Mouse (Mus musculus): ENCODE data around the gene Dse.
A peak's percentile ranks its signal among the peaks of the same experiment; 100 is the strongest.

Dse gene

GRCm38 (mm10) chr10:34207503-34207850 lies at the start of gene Dse:
Gene Dse, minus strand, starts transcription at chr10:34207715.
- DNase-seq (ENCODE audit: low read depth, low spot score) = peak; percentile 90

DNA sequence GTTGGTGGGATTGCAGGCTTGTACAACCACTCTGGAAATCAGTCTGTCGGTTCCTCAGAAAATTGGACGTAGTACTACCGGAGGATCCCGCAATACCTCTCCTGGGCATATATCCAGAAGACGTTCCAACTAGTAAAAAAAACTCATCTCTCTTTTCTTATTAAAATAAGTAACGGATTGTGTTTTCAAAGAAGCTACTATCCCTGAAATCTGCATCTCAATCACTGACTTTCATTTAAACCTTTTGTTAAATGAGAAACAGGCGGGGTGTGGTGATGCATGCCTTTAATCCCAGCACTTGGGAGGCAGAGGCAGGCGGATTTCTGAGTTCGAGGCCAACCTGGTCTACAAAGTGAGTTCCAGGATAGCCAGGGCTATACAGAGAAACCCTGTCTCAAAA lies 45.3 kb upstream of the Dse start:
- DNase-seq (ENCODE audit: low read depth, low spot score) = peak; percentile 84

- DNase-seq (ENCODE audit: low read depth, low spot score) = no peak
Measured at GRCm38 (mm10) chr10:34249594-34249993, 42.1 kb upstream of the Dse start.

DNA sequence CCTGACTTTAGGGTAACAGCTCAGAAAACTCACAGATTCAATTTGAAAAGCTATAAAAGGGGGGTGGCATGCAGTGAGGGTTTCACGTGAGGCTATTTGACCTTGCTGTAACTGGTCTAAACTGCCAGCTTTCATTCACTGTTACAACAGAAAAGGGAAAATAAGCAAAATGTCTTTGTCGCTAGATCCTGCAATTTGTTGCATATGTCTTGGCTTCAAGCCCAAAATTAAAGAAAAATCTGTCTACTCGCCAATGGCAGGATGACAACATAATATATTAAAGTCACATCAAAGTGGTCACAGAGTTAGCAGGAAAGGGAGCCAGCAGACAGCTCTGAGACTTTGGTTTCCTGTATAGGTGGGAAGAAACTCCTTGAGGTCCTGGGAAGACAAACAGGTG lies 40.2 kb upstream of the Dse start:
- peak; percentile 46 for DNase-seq (ENCODE audit: low read depth, low spot score)

- DNase-seq (ENCODE audit: low read depth, low spot score) = no peak
Measured at GRCm38 (mm10) chr10:34246106-34246505, 38.6 kb upstream of the Dse start.

- DNase-seq (ENCODE audit: low read depth, low spot score) = no peak
Measured at GRCm38 (mm10) chr10:34244745-34245144, 37.2 kb upstream of the Dse start.

GRCm38 (mm10) chr10:34238536-34238935 lies 31.0 kb upstream of the Dse start:
- DNase-seq (ENCODE audit: low read depth, low spot score) = peak; percentile 25

DNA sequence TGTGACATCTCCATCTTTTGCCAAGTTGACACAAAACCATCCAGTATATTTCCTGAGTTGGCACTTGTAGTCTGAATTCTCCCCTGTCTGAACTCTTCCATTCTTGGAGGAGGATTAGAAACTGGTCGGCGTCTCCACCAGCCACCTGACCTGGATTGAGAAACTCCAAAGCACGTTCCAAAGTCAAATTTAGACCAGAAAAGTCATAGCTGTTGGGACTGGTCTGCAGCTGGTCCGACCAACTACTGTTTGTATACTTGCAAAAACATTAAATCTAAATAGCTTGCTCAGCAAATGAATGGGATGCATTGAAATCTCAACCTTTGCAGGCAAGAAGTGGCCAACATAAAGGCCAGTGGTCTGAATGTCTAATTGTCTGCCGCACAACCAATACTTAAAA lies 29.1 kb upstream of the Dse start:
- peak; percentile 57 for DNase-seq (ENCODE audit: low read depth, low spot score)

- DNase-seq (ENCODE audit: low read depth, low spot score) = no peak
Measured at GRCm38 (mm10) chr10:34235384-34235783, 27.9 kb upstream of the Dse start.

- peak; percentile 98 for DNase-seq (ENCODE audit: low read depth, low spot score)
Measured at GRCm38 (mm10) chr10:34233931-34234745, 26.6 kb upstream of the Dse start.

- DNase-seq (ENCODE audit: low read depth, low spot score) = peak; percentile 52
Measured at GRCm38 (mm10) chr10:34233418-34233817, 25.9 kb upstream of the Dse start.

DNA sequence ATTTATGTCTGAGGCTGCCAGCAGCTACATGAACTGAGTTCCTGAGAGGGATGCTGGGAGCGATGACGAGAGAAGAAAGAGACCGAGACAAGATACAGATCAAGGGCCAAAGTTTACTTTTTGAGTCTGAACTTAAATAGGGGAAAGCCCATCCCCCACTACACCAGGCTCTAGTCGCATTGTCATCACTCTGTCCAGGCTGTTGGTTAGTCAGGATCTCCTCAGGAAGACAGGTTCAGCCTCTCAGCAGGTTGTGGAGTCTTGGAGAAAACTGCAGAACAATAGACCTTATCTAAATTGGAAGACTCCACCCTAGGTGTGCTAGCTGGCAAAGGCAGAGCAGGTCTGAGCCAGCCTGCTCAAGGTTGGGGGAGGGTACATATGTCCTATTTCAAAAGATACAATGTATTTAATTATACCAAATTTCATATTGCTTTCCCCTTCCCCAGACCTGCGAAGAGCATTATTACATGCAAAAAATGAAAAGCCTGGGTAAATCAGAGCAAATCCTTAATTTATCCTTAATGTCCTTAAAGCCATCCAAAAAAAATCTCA lies 22.7 kb upstream of the Dse start:
- DNase-seq (ENCODE audit: low read depth, low spot score) = peak; percentile 82

DNA sequence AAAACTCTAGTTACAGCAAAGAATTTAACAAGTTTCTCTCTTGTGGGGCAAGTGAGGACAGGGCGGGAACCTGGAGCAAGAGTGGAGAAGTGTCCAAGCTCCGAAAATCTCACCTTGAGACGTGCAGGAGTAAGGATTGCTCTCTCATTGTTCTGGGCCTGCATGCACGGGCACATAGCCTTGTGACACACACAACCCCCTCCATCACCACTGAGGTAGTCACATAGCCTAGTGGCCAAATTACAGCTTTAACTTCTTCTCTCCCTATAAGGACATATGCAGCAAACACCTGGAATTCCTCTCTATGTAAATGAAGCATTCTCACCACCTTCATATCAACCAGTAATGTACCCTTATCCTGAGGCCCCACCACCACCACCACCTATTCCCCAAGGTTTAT lies 22.0 kb upstream of the Dse start:
- DNase-seq (ENCODE audit: low read depth, low spot score) = peak; percentile 36

DNA sequence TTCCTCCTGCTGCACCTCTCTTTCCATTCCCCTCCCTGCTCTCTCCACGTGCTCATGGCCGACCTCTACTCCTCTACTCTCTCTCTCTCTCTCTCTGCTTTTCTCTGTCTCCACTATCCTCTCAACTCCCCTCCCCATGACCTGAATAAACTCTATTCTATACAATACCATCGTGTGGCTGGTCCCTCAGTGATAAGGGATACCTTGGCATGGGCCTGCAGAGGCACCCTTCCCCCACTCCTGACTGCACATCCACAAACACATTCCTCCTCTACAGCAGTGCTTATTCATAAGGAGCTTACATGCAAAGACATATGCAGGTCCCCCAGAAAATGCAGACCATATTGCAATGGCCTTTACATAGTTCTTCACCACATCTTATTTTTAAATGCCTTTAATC lies 16.1 kb upstream of the Dse start:
- no peak for DNase-seq (ENCODE audit: low read depth, low spot score)

GRCm38 (mm10) chr10:34221909-34222620 lies 14.6 kb upstream of the Dse start:
- DNase-seq (ENCODE audit: low read depth, low spot score) = peak; percentile 45

DNA sequence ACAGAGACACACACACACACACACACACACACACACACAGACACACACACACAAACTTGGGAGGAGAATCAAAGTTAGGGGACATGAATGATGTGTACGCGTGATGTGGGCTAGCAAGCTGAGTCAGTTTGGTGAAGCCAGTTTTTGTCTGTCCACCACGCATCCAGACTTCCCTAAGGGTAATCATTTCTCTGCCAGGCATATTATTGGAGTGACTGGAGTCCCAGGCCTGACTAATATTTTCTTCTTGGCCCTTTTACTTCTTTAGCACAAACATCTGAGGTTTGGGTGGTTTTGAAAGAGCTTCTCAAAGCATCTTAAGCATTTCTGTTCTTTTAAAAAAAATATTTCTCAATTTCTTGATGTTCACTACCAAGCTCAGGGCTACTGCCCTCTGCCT lies 10.7 kb upstream of the Dse start:
- no peak for DNase-seq (ENCODE audit: low read depth, low spot score)

DNA sequence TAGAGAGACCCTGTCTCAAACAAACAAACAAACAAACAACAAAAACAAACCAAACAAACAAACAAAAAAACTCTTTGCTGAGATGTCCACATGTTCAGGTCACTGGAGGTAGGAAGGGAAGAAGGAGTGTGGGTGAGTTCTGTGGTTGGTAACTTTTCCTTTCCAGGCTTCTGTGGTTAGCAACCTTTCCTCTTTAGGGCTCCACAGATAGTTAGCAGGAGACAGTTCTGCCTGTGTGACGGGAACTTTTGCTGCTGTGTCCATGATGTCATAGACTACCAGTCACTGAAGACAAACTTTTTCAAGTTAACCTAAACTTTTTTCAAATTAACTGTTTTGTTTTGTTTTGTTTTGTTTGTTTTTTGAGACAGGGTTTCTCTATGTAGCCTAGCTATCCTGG lies 8.2 kb upstream of the Dse start:
- no peak for DNase-seq (ENCODE audit: low read depth, low spot score)

- DNase-seq (ENCODE audit: low read depth, low spot score) = no peak
Measured at GRCm38 (mm10) chr10:34209951-34210350, 2.4 kb upstream of the Dse start.

- no peak for DNase-seq (ENCODE audit: low read depth, low spot score)
Measured at GRCm38 (mm10) chr10:34208031-34208430, 516 bp upstream of the Dse start.

- peak; percentile 90 for DNase-seq (ENCODE audit: low read depth, low spot score)
Measured at GRCm38 (mm10) chr10:34206783-34207502, 572 bp downstream of the Dse start.

GRCm38 (mm10) chr10:34206436-34206782 lies 1.1 kb downstream of the Dse start:
- no peak for DNase-seq (ENCODE audit: low read depth, low spot score)

DNA sequence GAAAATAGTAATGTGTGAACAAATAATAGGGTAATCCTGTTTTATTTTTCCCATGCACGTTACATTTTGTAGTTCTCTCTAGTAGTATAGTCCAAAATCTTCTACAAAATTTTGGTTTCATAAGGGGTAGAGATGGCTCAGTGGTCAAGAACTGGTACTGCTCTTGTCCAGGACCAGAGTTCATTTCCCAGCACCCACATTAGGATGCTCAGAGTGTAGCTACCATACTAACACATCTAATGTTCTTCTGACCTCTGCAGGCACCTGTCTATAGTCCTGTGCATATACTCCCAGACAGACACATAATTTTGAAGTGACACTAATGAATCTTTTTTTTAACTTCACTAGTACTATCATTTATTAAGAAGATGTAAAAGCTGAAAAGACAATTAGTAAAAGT lies 1.7 kb downstream of the Dse start:
- DNase-seq (ENCODE audit: low read depth, low spot score) = peak; percentile 30

Data from ZHBTc4 (cell line).